Mouse (Mus musculus) liver, embryonic 15.5 days (tissue): ENCODE measurements around the gene Pgam2. TPM values are rescaled to one million over a fixed set of nuclear protein-coding genes. Genes with fewer than 3 reads are reported as not detected.
"Not testable (repeated sequence)": the region's sequence is repeated elsewhere in the genome, so short reads cannot be mapped to it uniquely, and the experiment has no call there.

Source experiments
- ATAC-seq: fragments of 200-750 bp; cut with Nextera tagmentation; 2 replicates; pipeline ENCODE4 v1.8.0; 2017; ENCODE audit warnings: moderate number of reproducible peaks, mild to moderate bottlenecking, moderate library complexity; ENCODE audit not compliant: insufficient read depth
- H3K27ac ChIP-seq: fragments of 300-500 bp; sonication (generic); replicated peaks from 2 replicates; pipeline ENCODE4 v1.5.1; 2015; ENCODE audit warnings: mild to moderate bottlenecking, inconsistent platforms
- H3K27me3 ChIP-seq: fragments of 300-500 bp; sonication (generic); 2 replicates; pipeline ENCODE4 v1.6.1; 2015; ENCODE audit warnings: mild to moderate bottlenecking, inconsistent platforms
- H3K36me3 ChIP-seq: fragments of 300-500 bp; sonication (generic); replicated peaks from 2 replicates; pipeline ENCODE4 v1.6.1; 2015; ENCODE audit warnings: moderate library complexity, mild to moderate bottlenecking, inconsistent platforms
- H3K4me1 ChIP-seq: fragments of 300-500 bp; sonication (generic); replicated peaks from 2 replicates; pipeline ENCODE4 v1.6.1; 2015; ENCODE audit warnings: inconsistent platforms
- H3K4me2 ChIP-seq: fragments of 300-500 bp; sonication (generic); 2 replicates; pipeline ENCODE4 v1.6.1; 2015; ENCODE audit warnings: moderate library complexity, mild to moderate bottlenecking, inconsistent platforms
- H3K4me3 ChIP-seq: fragments of 300-500 bp; sonication (generic); replicated peaks from 2 replicates; pipeline ENCODE4 v1.5.1; 2015; ENCODE audit warnings: mild to moderate bottlenecking, inconsistent platforms
- H3K9ac ChIP-seq: fragments of 300-500 bp; sonication (generic); 2 replicates; pipeline ENCODE4 v1.6.1; 2015; ENCODE audit warnings: moderate library complexity, mild to moderate bottlenecking, inconsistent platforms
- H3K9me3 ChIP-seq: fragments of 300-500 bp; sonication (generic); replicated peaks from 2 replicates; pipeline ENCODE4 v1.6.1; 2016; ENCODE audit warnings: inconsistent platforms
- WGBS: fragments of 180-500 bp; shearing (Covaris S2); methylation state at CpG from one replicate; pipeline ENCODE4 v1.1.7; 2015; ENCODE audit warnings: mixed read lengths; ENCODE audit not compliant: insufficient replicate concordance; 5-methylcytosine and 5-hydroxymethylcytosine counted together
- polyA plus RNA-seq: library from polyadenylated mRNA; unstranded; fragments of >200 nt; fragmentation: Nextera tagmentation; extraction: Ambion mirVana; gene quantifications from 2 replicates; pipeline ENCODE4 v1.2.1, GENCODE M21; 2015

Pgam2 gene
- polyA plus RNA-seq, 1 experiment from 2014 or later = 12.4 TPM

DNA sequence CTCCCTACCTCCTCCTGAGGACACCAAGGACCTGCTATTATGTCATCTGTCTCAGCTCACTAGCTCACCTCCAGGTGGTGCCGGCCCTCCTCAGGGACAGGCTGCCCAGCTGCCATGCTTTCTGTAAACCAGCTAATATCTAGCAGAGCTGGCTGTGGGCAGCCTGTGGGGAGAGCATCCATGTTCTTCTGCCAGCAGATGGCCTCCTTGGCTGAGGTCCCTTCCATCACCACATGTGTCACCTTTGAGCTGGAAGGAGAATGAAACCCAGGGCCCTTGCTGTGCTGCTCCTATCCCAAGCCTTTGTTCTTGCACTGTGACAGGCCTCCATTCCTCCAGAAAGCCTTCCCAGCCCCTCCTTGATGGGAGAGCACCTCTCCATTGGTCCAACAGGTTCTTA is 32.6 kb upstream of the Pgam2 start:
- Histone ChIP-seq H3K9me3 (no peaks in the 10 kb centered on the region), H3K4me3 (no peak overlapping the region), H3K27me3 (no peaks in the 10 kb centered on the region), H3K4me2 (0 out of 2 replicates have a peak overlapping the region, but pooled peaks have one; percentile 10), H3K9ac (no peak overlapping the region), H3K4me1 (peaks cover 22% of the 10 kb centered on the region), H3K36me3 (peaks cover 5% of the 10 kb centered on the region; the same call in 1 of the 2 replicates), H3K27ac (no peak overlapping the region)
- 88% methylated on average over 1 of the region's 1 CpGs for WGBS
- ATAC-seq = no peak

DNA sequence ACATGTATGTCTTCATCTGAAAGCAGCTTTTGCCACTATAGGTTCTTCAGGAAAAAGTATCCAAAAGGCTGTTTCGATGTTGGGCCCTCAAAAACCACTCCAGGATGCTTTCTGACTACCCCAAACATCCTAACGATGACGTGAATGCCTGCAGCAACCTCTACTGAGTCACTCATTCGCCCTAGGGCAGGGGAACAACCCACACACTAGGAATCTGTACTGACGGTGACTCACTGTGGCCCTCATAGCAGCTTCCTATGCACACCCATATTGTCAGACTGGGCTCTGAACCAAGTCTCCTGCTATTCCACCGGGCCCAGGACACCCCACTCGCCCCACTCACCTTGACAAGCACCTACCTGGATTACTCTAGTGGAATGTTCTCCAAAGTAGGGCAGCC is 31.5 kb upstream of the Pgam2 start:
- H3K27ac ChIP-seq = no peak overlapping the region

DNA sequence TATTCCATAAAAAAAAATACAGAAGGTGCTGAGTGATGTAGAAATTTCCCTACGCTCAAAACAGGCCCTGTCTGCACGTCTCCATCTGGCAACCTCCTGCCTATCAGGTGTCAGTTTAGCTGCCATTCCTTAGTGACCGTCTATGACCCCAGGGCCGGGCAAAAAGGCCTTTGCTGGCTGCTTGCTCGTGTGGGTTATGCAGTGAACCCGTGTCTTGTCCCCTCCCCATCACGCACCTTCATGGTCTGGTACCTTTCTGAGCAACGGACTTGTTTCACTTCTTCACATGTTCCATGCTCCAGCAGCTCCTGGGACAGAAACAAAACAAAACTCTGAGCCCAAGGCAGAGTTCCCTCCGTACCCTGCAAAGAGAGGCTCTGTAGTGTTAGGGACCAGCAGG is 31.0 kb upstream of the Pgam2 start:
- 70% methylated on average over 9 of the region's 9 CpGs for WGBS
- H3K27me3 ChIP-seq = no peaks in the 10 kb centered on the region
- no peak for ATAC-seq
- no peaks in the 10 kb centered on the region for H3K9me3 ChIP-seq
- H3K36me3 ChIP-seq = peaks cover 10% of the 10 kb centered on the region; the same call in 1 of the 2 replicates
- H3K4me2 ChIP-seq = no peak overlapping the region
- H3K9ac ChIP-seq = no peak overlapping the region
- H3K4me3 ChIP-seq = no peak overlapping the region
- peaks cover 24% of the 10 kb centered on the region for H3K4me1 ChIP-seq
- H3K27ac ChIP-seq = no peak overlapping the region

More for the DNA sequence above, 31.5 kb upstream of the Pgam2 start:
- Histone ChIP-seq H3K4me2 (no peak overlapping the region), H3K36me3 (peaks cover 10% of the 10 kb centered on the region; the same call in 1 of the 2 replicates), H3K9ac (no peak overlapping the region), H3K27me3 (no peaks in the 10 kb centered on the region), H3K4me1 (peaks cover 22% of the 10 kb centered on the region), H3K4me3 (no peak overlapping the region), H3K9me3 (no peaks in the 10 kb centered on the region)
- no peak for ATAC-seq
- 78% methylated on average over 7 of the region's 7 CpGs for WGBS

DNA sequence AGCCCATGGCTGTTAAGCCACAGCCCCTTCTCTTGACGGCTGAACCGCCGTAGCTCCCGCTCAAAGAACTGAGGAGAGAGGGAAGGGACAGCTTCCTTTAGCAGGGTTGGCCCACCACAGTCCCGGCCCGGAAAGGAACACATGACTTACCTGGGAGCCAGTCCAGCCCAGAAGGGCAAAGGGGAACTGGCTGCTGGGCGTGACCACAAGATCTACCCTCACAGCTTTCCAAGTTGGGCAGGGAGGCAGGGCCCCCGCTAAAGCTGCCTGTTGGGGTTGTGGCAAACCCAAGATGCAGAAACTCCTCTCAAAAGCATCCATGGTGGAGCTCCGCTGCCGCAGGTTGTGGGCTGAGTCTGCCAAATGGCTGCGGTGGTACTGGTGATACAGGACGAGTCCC is 25.8 kb upstream of the Pgam2 start:
- H3K9me3 ChIP-seq = no peaks in the 10 kb centered on the region
- H3K9ac ChIP-seq = no peak overlapping the region
- 69% methylated on average over 12 of the region's 12 CpGs for WGBS
- H3K27me3 ChIP-seq = no peaks in the 10 kb centered on the region
- no peak for ATAC-seq
- peaks cover 22% of the 10 kb centered on the region for H3K36me3 ChIP-seq
- no peak overlapping the region for H3K27ac ChIP-seq
- peaks cover 10% of the 10 kb centered on the region for H3K4me1 ChIP-seq
- H3K4me3 ChIP-seq = no peak overlapping the region
- no peak overlapping the region for H3K4me2 ChIP-seq

DNA sequence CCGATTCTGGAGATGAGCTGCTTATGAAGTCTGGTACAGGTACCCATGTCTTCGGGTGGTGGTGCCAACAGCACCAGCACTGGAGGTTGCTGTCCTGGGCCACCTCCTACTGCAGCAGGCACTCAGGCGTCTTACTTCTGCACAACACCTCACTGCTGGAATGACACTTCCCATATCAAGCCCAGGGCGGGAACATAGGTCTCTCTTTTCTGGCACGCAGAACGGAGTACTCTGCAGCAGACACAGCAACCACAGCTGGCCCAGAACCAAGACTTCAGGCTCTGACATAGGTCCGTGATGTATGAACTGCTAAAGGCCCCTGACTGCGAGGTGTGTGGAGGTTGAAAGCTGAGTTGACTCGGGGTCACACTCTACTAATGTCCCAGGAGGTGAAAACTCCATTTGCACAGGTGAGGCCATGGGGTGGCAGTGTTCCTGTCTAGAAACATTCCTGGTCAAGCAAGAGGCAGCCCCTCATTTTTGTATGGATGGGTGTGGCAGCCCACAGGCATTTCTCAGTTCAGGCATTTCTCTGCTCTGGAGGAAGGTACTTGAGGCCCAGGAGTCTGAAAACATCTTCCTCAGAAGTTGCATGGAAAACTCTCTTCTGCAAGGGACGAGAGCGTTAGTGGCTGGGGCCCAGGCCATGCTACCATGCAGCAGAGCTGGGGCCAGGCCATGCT is 25.1 kb upstream of the Pgam2 start:
- Histone ChIP-seq H3K9me3 (no peaks in the 10 kb centered on the region), H3K9ac (no peak overlapping the region), H3K4me3 (no peak overlapping the region), H3K27ac (no peak overlapping the region), H3K36me3 (peaks cover 21% of the 10 kb centered on the region), H3K4me1 (peaks cover 10% of the 10 kb centered on the region), H3K4me2 (no peak overlapping the region), H3K27me3 (no peaks in the 10 kb centered on the region)
- 76% methylated on average over 11 of the region's 11 CpGs for WGBS
- ATAC-seq = no peak

DNA sequence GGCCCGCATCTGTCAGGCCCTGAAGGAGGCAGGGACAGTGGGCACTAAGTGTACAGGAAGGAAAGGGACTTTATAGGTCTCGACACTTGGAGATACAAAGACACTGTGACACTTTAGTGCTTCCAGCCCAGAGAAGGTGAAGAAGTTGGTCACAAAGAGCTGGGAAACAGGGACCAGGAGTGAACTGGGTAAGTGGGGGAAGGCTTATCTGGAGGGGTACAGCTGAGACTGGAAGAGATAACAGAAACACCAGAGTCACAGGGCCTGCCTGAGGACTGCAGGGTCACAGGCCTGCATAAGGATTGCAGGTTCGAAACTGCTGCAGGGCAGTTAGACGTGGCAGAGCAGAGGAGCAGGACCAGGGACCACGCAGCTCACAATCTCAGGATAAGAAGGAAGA is 24.4 kb upstream of the Pgam2 start:
- Histone ChIP-seq H3K4me1 (peaks cover 10% of the 10 kb centered on the region), H3K27me3 (no peaks in the 10 kb centered on the region), H3K4me3 (no peak overlapping the region), H3K9ac (no peak overlapping the region), H3K4me2 (no peak overlapping the region), H3K9me3 (no peaks in the 10 kb centered on the region), H3K36me3 (peaks cover 18% of the 10 kb centered on the region), H3K27ac (no peak overlapping the region)
- WGBS = 66% methylated on average over 5 of the region's 5 CpGs
- ATAC-seq = no peak

DNA sequence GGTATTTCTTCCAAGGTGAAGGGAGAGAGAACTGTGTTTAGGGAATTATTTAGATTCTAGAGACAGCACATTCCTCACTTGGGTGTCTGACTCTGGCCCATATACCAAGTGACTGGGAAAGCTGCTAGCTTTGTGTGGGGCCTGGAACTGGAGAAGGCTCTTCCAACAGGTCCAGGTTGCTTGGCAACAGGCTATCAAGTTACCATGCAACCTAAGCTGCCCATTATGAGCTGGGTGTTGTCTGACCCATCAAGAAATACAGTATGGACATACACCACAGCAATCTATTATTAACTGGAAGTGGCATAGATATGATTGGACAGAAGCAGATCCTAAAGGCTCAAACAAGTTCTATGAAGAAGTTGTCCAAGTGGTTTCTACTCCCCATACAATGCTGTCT is 21.9 kb upstream of the Pgam2 start:
- H3K9ac ChIP-seq = no peak overlapping the region
- peaks cover 13% of the 10 kb centered on the region for H3K36me3 ChIP-seq
- ATAC-seq = no peak
- no peak overlapping the region for H3K4me2 ChIP-seq
- H3K27me3 ChIP-seq = no peaks in the 10 kb centered on the region
- peaks cover 10% of the 10 kb centered on the region for H3K4me1 ChIP-seq
- H3K27ac ChIP-seq = no peak overlapping the region
- no peak overlapping the region for H3K4me3 ChIP-seq
- H3K9me3 ChIP-seq = no peaks in the 10 kb centered on the region

DNA sequence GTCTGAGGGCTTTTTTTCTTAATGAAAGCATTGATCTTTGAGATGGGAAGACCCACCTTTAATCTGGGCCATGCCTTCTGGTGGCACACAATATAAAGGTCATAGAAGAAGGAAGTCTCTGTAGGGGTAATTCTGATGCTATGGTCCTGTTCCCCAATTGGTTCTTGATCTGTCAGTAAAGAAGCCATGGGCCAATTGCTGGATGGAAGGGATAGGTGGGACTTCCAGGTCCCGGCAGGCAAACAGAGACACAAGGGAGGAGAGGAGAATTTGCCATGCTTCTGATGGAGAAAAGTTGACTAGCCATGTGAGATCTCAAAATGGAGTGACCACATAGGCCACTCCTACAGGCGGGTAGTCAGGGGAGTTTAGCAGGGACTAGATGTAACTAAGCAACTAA is 15.7 kb upstream of the Pgam2 start:
- no peaks in the 10 kb centered on the region for H3K27me3 ChIP-seq
- no peak overlapping the region for H3K4me2 ChIP-seq
- H3K9me3 ChIP-seq = no peaks in the 10 kb centered on the region
- no peaks in the 10 kb centered on the region for H3K36me3 ChIP-seq
- no peak overlapping the region for H3K4me3 ChIP-seq
- H3K4me1 ChIP-seq = no peaks in the 10 kb centered on the region
- H3K27ac ChIP-seq = no peak overlapping the region
- H3K9ac ChIP-seq = no peak overlapping the region
- ATAC-seq = no peak
- WGBS = 46% methylated on average over 2 of the region's 2 CpGs

DNA sequence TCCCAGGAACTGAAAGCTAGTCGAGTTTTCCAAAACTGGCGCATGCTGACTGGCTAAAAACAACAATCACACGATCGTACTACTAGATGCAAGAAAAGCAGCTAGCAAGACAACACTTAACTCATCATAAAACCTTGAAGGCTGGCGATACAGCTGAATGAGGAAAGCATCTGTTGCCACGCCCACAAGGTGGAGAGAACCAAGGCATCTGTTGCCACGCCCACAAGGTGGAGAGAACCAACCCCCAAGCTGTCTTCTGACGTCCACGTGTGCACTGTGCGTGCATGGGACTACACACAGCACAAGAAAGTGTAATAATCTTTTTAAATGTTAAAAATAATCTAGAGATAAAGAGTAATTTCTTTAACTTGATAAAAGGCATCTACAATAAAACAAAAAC is 9.8 kb upstream of the Pgam2 start:
- no peaks in the 10 kb centered on the region for H3K4me1 ChIP-seq
- 65% methylated on average over 10 of the region's 10 CpGs for WGBS
- ATAC-seq = no peak

DNA sequence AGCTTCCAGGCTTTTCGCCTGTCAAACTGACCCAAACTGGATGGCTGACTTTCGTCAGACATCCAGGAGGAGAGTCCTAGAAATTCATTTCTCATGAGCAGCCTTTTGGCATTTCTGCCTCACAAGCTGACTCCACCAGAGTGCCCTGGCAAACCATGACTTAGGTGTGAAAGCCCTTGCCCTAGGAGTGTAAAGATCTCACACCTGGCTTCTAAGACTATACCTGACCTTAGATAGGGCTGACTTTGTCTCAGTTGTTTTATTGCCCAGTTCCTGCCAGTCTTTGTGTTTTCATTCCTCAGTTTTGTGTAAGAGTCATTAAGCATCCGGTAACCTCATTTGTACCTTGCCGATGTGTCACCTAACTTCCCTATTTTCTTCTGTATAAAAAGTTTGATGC is 6.0 kb upstream of the Pgam2 start:
- H3K27me3 ChIP-seq, H3K36me3 ChIP-seq, H3K4me2 ChIP-seq, ATAC-seq, H3K4me3 ChIP-seq, H3K27ac ChIP-seq, H3K9me3 ChIP-seq, H3K9ac ChIP-seq, H3K4me1 ChIP-seq: not testable (repeated sequence)
- 75% methylated on average over 4 of the region's 4 CpGs for WGBS

More for the DNA sequence above, 9.8 kb upstream of the Pgam2 start:
- no peaks in the 10 kb centered on the region for H3K27me3 ChIP-seq
- no peaks in the 10 kb centered on the region for H3K9me3 ChIP-seq
- no peak overlapping the region for H3K27ac ChIP-seq
- no peaks in the 10 kb centered on the region for H3K36me3 ChIP-seq
- no peak overlapping the region for H3K4me2 ChIP-seq
- no peak overlapping the region for H3K9ac ChIP-seq
- H3K4me3 ChIP-seq = no peak overlapping the region

DNA sequence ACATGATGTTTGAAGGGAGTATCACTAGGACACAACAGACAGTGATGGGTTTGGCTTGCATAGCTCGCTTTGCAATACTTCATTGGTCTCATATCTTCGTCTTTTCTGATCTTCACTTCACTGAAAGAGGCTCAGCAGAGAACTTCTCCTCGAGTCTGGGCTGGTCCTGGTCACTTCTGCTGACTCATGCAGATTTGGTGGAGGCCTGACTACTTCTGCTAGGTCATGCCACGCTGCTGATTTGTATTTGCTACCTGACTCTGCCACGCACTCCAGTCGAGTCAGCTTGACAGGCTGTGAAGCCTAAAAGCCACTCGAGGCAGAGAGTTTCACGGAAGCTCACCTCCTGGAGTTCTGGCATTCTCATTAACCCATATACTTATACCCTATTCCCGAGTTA is 4.4 kb upstream of the Pgam2 start:
- Histone ChIP-seq H3K4me2 (no peak overlapping the region), H3K27ac (no peak overlapping the region), H3K27me3 (no peaks in the 10 kb centered on the region), H3K36me3 (no peaks in the 10 kb centered on the region), H3K4me1 (peaks cover 7% of the 10 kb centered on the region), H3K9ac (no peak overlapping the region), H3K9me3 (no peaks in the 10 kb centered on the region), H3K4me3 (no peak overlapping the region)
- WGBS = 69% methylated on average over 9 of the region's 9 CpGs
- ATAC-seq = no peak

DNA sequence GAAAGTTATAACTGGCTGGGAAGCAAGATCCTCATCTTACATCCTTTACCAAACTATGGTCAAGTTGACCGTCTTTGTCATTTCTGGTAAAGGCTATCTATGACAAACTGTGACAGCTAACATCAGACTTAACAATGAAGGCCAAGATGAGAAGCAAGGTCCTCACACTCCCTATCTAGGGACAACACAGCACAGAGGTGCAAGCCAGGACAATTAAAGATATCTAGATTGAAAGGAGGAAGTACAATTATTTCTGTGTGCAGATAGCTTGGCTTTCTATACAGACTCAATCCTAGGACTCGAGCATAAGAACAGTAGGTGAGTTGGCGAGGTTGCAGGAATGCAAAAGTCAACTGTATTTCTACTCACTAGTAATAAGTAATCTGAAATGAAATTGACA is 2.2 kb upstream of the Pgam2 start:
- WGBS = 29% methylated on average over 3 of the region's 3 CpGs
- H3K27me3 ChIP-seq = no peaks in the 10 kb centered on the region
- no peak overlapping the region for H3K27ac ChIP-seq

More for the DNA sequence above, 2.2 kb upstream of the Pgam2 start:
- Histone ChIP-seq H3K4me3 (no peak overlapping the region), H3K4me1 (peaks cover 22% of the 10 kb centered on the region), H3K9me3 (no peaks in the 10 kb centered on the region), H3K9ac (no peak overlapping the region), H3K36me3 (peaks cover 7% of the 10 kb centered on the region), H3K4me2 (no peak overlapping the region)
- ATAC-seq = no peak
